Mouse (Mus musculus) thymus, postnatal 14 days (tissue): ENCODE measurements around the gene Ugt2a3.
"Not testable (repeated sequence)": the region's sequence is repeated elsewhere in the genome, so short reads cannot be mapped to it uniquely, and the experiment has no call there.

Source experiments
- DNase-seq: peaks from one replicate; pipeline ENCODE4 v3.0.0; 2021

The Ugt2a3 gene

GRCm38 (mm10) chr5:87336961-87337697 lies at the start of gene Ugt2a3:
Ugt2a3 (minus strand) TSS chr5:87337195.
- DNase-seq: no peak

DNA sequence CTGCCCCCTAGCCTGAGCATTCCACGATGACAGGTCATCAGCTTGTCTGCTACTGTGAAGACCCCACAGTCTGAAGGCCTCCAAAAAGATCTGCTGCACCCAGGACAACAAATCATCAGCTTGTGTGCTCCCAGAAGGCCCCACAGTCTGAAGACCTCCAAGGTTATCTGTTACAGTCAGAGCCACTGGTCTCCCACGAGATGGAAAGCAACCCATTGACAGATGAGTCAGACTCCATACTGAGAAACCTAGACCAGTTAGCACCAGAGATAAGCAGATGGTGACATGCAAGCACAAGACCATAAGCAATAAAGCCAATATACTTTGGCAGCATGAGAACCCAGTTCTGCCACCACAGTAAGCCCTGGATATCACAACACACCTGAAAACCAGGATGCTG lies 43.2 kb upstream of the Ugt2a3 start:
- no peak for DNase-seq

DNA sequence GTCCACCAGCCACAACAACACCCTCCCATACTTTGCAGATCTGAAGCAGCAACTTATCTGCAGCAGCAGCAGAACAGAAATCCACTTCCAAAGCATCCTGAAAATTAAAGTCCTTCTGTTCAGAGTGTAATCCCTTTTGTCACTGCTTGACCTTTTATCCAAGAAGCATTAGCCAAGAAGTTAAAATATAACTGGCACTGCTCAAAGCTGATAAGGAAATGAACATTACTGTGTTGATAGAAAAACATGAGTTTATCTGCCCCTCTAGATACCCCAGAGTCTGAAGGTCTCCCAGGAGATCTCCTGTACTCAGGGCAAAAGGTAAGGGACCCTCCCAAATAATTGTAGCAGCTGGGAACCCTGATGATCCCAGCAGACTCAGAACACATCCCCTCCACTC lies 42.8 kb upstream of the Ugt2a3 start:
- no peak for DNase-seq

- DNase-seq: no peak
Observed at GRCm38 (mm10) chr5:87375874-87376383, 38.9 kb upstream of the Ugt2a3 start.

DNA sequence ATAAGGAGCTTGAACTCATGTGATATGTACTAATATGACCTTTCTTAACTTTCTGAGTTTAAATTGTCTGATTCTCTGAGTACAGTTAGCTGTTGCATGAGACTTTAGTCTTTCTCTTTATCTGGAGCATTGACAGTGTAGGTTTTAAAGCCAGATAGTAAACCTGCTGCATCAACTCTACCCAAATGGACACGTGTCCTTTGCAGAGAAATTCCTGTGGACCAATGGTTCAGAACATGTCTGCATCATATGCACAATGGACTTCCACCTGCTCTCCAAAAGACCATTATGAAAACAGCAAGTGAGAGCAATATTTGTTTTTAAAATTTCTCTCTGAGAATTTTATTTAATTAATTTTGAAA lies 36.5 kb upstream of the Ugt2a3 start:
- no peak for DNase-seq

DNA sequence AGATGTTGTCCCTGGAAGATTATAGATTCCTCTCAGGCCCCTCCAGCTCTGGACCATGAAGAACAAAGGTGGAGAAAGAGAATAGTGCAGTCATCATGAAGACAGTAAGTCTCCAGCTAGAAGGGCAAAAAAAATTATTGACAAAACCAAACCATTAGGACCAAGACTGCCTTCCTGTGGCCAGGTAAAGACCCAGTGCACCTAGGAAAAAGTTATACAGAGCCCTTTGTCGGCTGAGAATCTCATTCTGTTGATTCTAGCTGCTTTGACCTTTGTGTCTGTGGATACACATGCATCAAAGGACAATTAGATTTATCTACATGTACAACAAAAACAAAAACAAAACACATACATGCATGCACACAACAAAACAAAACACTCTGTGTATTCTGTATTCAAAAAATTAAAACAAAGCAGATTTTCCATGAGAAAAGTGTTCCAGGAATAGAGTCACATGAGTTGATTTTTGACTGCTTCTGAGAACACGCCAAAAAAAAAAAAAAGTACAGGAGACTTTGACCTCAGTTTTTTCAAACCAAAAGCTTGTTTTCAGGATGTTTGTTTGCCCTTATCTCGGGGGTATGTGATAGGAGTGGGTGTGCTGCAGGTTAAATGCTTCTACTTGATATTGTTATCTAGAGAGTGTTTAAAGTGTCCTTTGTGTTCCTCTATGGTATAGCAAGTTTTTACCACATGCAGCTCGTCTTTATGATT lies 36.0 kb upstream of the Ugt2a3 start:
- DNase-seq: not testable (repeated sequence)

GRCm38 (mm10) chr5:87350350-87350749 lies 13.4 kb upstream of the Ugt2a3 start:
- DNase-seq: no peak

- DNase-seq: not testable (repeated sequence)
Observed at GRCm38 (mm10) chr5:87349150-87349549, 12.2 kb upstream of the Ugt2a3 start.

GRCm38 (mm10) chr5:87347479-87348078 lies 10.6 kb upstream of the Ugt2a3 start:
- DNase-seq: not testable (repeated sequence)

GRCm38 (mm10) chr5:87340461-87340860 lies 3.5 kb upstream of the Ugt2a3 start:
- no peak for DNase-seq

GRCm38 (mm10) chr5:87335199-87335598 lies 1.8 kb downstream of the Ugt2a3 start:
- no peak for DNase-seq

DNA sequence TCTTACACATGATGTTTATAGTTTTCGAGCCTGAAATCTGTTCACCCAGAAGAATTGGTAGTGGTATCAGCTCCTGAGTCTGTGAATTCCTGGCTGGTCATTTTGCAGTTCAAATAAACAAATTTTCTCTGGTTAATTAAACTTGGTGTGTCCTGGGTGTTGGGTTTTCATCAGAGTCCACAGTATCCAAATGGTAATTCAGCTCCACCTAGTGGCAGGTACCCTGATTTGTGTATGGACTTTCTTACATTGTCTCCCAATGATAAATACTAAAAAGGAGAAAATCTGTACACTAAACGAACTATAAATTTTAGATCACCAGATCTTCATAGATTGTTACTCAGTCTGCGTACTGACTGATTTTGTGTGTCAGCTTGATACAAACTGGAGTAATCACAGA lies 3.4 kb downstream of the Ugt2a3 start:
- no peak for DNase-seq

DNA sequence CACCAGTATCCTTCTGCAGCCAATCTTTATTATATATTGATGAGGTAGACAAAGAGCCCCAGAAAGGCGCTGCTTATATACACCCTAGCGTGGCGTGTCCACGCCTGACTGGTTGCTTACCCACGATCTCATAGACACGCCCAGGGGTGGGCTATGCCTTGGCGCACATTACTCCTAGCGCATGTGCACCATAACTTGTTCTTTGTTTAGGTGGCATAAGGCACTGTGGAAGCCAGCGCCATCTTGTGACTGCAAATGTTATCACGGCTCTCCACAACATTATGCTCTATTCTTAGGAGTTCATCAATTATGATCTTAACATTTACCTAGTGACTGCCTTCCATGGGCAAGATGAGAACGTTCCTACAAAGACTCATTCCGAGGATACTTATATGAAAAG lies 25.6 kb downstream of the Ugt2a3 start:
- no peak for DNase-seq

DNA sequence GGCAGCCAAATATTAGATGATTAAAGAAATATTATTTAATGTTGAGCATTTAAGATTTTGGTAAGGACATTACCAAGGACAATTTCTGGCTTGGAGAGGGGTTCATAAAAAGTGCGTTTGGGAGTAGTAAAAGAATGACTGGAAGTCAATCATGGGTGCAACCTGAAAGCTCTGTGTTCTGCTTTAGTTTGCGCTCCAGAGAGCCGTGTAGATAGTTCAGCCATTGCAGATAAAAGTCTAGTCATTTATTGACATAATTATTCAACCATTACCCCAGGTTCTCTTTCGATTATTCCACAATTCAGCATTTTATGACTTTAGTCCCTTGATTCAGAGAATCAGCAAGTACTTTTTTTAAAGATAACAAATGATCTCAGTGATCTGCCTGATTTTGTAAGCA lies 50.8 kb downstream of the Ugt2a3 start:
- DNase-seq: not testable (repeated sequence)

GRCm38 (mm10) chr5:87275986-87276385 lies 61.0 kb downstream of the Ugt2a3 start:
- DNase-seq: not testable (repeated sequence)

- no peak for DNase-seq
Observed at GRCm38 (mm10) chr5:87275581-87275980, 61.4 kb downstream of the Ugt2a3 start.
